Mouse (Mus musculus) myocyte (in vitro differentiated cells): ENCODE data around the gene Clspn. TPM values are rescaled to one million over a fixed set of nuclear protein-coding genes. Genes with fewer than 3 reads are reported as not detected.

Source experiments
- H3K27me3 ChIP-seq: one replicate; pipeline ENCODE4 v1.6.1; 2011; ENCODE audit not compliant: control insufficient read depth, insufficient read depth, insufficient read length
- H3K36me3 ChIP-seq: one replicate; pipeline ENCODE4 v1.6.1; 2011; ENCODE audit not compliant: control insufficient read depth, insufficient read depth
- H3K4me2 ChIP-seq: one replicate; pipeline ENCODE4 v1.6.1; 2011; ENCODE audit warnings: low read depth, control low read depth
- H3K4me3 ChIP-seq: one replicate; pipeline ENCODE4 v1.5.1; 2011; ENCODE audit warnings: mild to moderate bottlenecking, control low read depth, moderate library complexity
- H3K79me2 ChIP-seq: one replicate; pipeline ENCODE4 v1.6.1; 2011; ENCODE audit not compliant: control insufficient read depth, insufficient read depth
- H3ac ChIP-seq: one replicate; pipeline ENCODE4 v1.6.1; 2011; ENCODE audit not compliant: control insufficient read depth, insufficient read length
- CEBPB ChIP-seq: IDR thresholded peaks from 2 replicates; pipeline ENCODE4 v1.6.1; 2011; ENCODE audit warnings: mild to moderate bottlenecking, moderate library complexity; ENCODE audit not compliant: poor library complexity, insufficient read depth, severe bottlenecking
- E2F4 ChIP-seq: IDR thresholded peaks from one replicate; pipeline ENCODE4 v1.6.1; 2011; ENCODE audit warnings: mild to moderate bottlenecking, control low read depth, moderate library complexity; ENCODE audit not compliant: insufficient read depth
- MAX ChIP-seq: IDR thresholded peaks from one replicate; pipeline ENCODE4 v1.6.1; 2011; ENCODE audit warnings: low read depth, mild to moderate bottlenecking, control low read depth
- MYOD1 ChIP-seq, 3 experiments: IDR thresholded peaks; one replicate each; pipeline ENCODE4 v1.6.1; 2011; ENCODE audit warnings: control low read depth in 2 of 3, low read depth in 2 of 3, mild to moderate bottlenecking in 2 of 3, moderate library complexity in 1 of 3; ENCODE audit not compliant: insufficient read length in 2 of 3, control insufficient read depth in 1 of 3
- MYOG ChIP-seq, 3 experiments: IDR thresholded peaks; one replicate each; pipeline ENCODE4 v1.6.1; 2011; ENCODE audit warnings: control low read depth in 2 of 3, low read depth in 2 of 3, mild to moderate bottlenecking in 2 of 3; ENCODE audit not compliant: insufficient read length in 2 of 3, control insufficient read depth in 1 of 3, insufficient read depth in 1 of 3
- POLR2A ChIP-seq: IDR thresholded peaks from one replicate; pipeline ENCODE4 v1.6.1; 2011; ENCODE audit warnings: low read depth, mild to moderate bottlenecking, control low read depth, moderate library complexity; ENCODE audit not compliant: insufficient read length
- POLR2AphosphoS2 ChIP-seq: IDR thresholded peaks from one replicate; pipeline ENCODE4 v1.6.1; 2011; ENCODE audit warnings: low read depth, control low read depth; ENCODE audit not compliant: insufficient read length
- REST ChIP-seq: IDR thresholded peaks from one replicate; pipeline ENCODE4 v1.6.1; 2011; ENCODE audit warnings: mild to moderate bottlenecking, control low read depth, moderate library complexity; ENCODE audit not compliant: insufficient read depth, insufficient read length
- SRF ChIP-seq: IDR thresholded peaks from one replicate; pipeline ENCODE4 v1.6.1; 2011; ENCODE audit warnings: low read depth; ENCODE audit not compliant: control insufficient read depth, insufficient read length
- TCF12 ChIP-seq: IDR thresholded peaks from one replicate; pipeline ENCODE4 v1.6.1; 2011; ENCODE audit warnings: mild to moderate bottlenecking, control low read depth; ENCODE audit not compliant: poor library complexity, insufficient read depth, severe bottlenecking
- TCF3 ChIP-seq: IDR thresholded peaks from one replicate; pipeline ENCODE4 v1.6.1; 2011; ENCODE audit warnings: low read depth, control low read depth; ENCODE audit not compliant: insufficient read length
- USF1 ChIP-seq: IDR thresholded peaks from one replicate; pipeline ENCODE4 v1.6.1; 2011; ENCODE audit warnings: low read depth, mild to moderate bottlenecking, control low read depth, moderate library complexity
- polyA plus RNA-seq: library from polyadenylated mRNA; unstranded; fragments of >200 nt; fragmentation: generic; extraction: Trizol; gene quantifications from one replicate; pipeline ENCODE4 v1.2.1, GENCODE M21; 2012; ENCODE audit warnings: missing spikeins

Clspn gene
- polyA plus RNA-seq, 1 experiment = 1.7 TPM

DNA sequence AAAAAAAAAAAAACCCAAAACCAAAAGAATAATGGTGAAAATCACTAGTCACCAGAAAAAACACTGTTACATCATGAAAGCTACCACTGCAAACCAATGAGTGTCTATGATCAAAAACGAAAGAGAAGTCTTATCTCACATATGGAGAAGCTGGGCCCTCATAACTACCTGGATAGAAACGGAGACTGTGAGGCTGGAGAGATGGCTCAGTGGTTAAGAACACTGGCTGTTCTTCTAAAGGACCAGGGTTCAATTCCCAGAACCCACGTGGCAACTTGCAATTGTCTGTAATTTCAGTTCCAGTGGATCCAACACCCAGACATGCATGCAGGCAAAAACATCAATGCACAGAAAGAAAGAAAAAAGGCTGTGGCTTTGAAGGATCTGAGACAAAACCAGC is 75.9 kb downstream of the Clspn start:
- H3K79me2 ChIP-seq = no peaks in the 10 kb centered on the region
- no peaks in the 10 kb centered on the region for H3K36me3 ChIP-seq
- no peak overlapping the region for H3ac ChIP-seq
- no peak overlapping the region for H3K4me2 ChIP-seq
- H3K4me3 ChIP-seq = no peak overlapping the region
- H3K27me3 ChIP-seq = peaks cover 48% of the 10 kb centered on the region
- TF ChIP-seq TCF12 (no peak), MAX (no peak), REST (no peak), POLR2AphosphoS2 (no peak), TCF3 (no peak), CEBPB (no peak), E2F4 (no peak), MYOG (IDR thresholded peaks at IDR 0.05; ENCODE audit: control insufficient read depth in 1 of 3, insufficient read depth in 1 of 3, insufficient read length in 2 of 3, low read depth in 2 of 3) (no peak), POLR2A (no peak), USF1 (no peak), MYOD1 (IDR thresholded peaks at IDR 0.05; ENCODE audit: control insufficient read depth in 1 of 3, insufficient read length in 2 of 3, low read depth in 2 of 3) (no peak), SRF (no peak)

- Histone ChIP-seq H3K79me2 (no peaks in the 10 kb centered on the region), H3K4me2 (no peak overlapping the region), H3K27me3 (peaks cover 43% of the 10 kb centered on the region), H3K4me3 (no peak overlapping the region), H3K36me3 (no peaks in the 10 kb centered on the region), H3ac (no peak overlapping the region)
- TF ChIP-seq SRF = no peak
- no peak for TF ChIP-seq POLR2A
- TF ChIP-seq TCF3 = no peak
- TF ChIP-seq POLR2AphosphoS2 = no peak
Observed at GRCm38 (mm10) chr4:126636330-126636729, 79.6 kb downstream of the Clspn start.

- TF ChIP-seq MYOD1 (IDR thresholded peaks at IDR 0.05; ENCODE audit: control insufficient read depth in 1 of 3, insufficient read length in 2 of 3, low read depth in 2 of 3) (no peak), SRF (no peak), TCF3 (no peak), USF1 (no peak), REST (no peak), TCF12 (no peak), POLR2A (no peak), CEBPB (no peak), E2F4 (no peak), POLR2AphosphoS2 (no peak), MAX (no peak), MYOG (IDR thresholded peaks at IDR 0.05; ENCODE audit: control insufficient read depth in 1 of 3, insufficient read depth in 1 of 3, insufficient read length in 2 of 3, low read depth in 2 of 3) (no peak)
- no peak overlapping the region for H3ac ChIP-seq
- peaks cover 52% of the 10 kb centered on the region for H3K27me3 ChIP-seq
- no peak overlapping the region for H3K4me2 ChIP-seq
- H3K79me2 ChIP-seq = no peaks in the 10 kb centered on the region
- no peaks in the 10 kb centered on the region for H3K36me3 ChIP-seq
- H3K4me3 ChIP-seq = no peak overlapping the region
Observed at GRCm38 (mm10) chr4:126637446-126637845, 80.7 kb downstream of the Clspn start.

DNA sequence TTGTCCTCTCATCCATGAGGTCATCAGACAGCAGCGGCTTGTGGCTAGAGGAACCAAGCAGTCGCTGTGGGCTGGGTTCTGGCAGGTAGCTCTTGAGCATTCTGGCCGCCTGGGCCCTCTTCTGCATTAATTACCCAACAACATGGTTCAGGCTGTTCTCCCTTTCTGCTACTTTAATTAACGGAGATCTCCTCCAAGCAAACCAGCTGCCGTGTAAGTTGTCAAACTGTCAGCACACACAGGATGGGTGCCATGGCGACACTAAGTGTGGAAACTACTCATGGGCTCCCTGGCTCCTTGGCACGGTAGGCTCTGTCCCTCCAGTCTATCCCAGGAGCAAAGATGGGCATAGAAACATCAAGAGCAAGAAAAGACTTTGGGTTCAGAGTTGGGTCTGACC is 82.6 kb downstream of the Clspn start:
- TF ChIP-seq POLR2A = no peak
- no peak for TF ChIP-seq SRF
- TF ChIP-seq E2F4 = no peak
- no peak for TF ChIP-seq MYOG (IDR thresholded peaks at IDR 0.05; ENCODE audit: control insufficient read depth in 1 of 3, insufficient read depth in 1 of 3, insufficient read length in 2 of 3, low read depth in 2 of 3)
- no peak for TF ChIP-seq MYOD1 (IDR thresholded peaks at IDR 0.05; ENCODE audit: control insufficient read depth in 1 of 3, insufficient read length in 2 of 3, low read depth in 2 of 3)
- no peak for TF ChIP-seq USF1
- no peak for TF ChIP-seq TCF12
- no peak for TF ChIP-seq TCF3
- no peak for TF ChIP-seq REST
- no peak for TF ChIP-seq CEBPB
- no peak for TF ChIP-seq MAX
- no peak for TF ChIP-seq POLR2AphosphoS2

DNA sequence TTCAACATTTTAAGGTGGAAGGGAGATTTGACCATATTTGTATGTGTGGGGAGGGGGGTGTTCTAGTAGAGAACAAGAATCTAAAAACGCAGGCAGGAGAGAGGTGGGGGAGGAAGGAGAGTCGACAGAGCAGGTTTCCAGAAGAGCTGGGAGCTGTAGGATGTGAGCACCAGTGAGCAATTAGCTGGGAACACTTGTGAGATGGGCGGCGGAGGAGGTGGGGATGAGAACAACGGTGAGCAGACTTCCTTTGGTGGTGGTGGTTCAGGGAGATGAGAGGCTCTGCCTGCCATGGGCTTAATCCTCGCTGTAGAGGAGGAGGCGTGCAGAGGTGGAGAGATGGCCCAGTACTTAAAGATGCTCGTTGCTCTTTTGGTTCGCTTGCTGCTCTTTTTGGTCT is 85.2 kb downstream of the Clspn start:
- TF ChIP-seq MYOD1 (IDR thresholded peaks at IDR 0.05; ENCODE audit: control insufficient read depth in 1 of 3, insufficient read length in 2 of 3, low read depth in 2 of 3) (no peak), POLR2A (no peak), REST (no peak), POLR2AphosphoS2 (no peak), TCF12 (no peak), MYOG (IDR thresholded peaks at IDR 0.05; ENCODE audit: control insufficient read depth in 1 of 3, insufficient read depth in 1 of 3, insufficient read length in 2 of 3, low read depth in 2 of 3) (no peak), TCF3 (no peak)
- Histone ChIP-seq H3K4me3 (no peak overlapping the region), H3ac (no peak overlapping the region), H3K4me2 (no peak overlapping the region), H3K36me3 (no peaks in the 10 kb centered on the region), H3K79me2 (no peaks in the 10 kb centered on the region), H3K27me3 (peaks cover 50% of the 10 kb centered on the region)

More for the DNA sequence above, 82.6 kb downstream of the Clspn start:
- Histone ChIP-seq H3ac (no peak overlapping the region), H3K36me3 (no peaks in the 10 kb centered on the region), H3K27me3 (peaks cover 54% of the 10 kb centered on the region), H3K79me2 (no peaks in the 10 kb centered on the region), H3K4me2 (no peak overlapping the region), H3K4me3 (no peak overlapping the region)

Other genes with a start within 250 kb of the Clspn start
- gene Adprhl2, start 235.2 kb upstream of the Clspn start, polyA plus RNA-seq = 31.5 TPM
- 0.49 TPM for gene Tekt2, start 231.2 kb upstream of the Clspn start, polyA plus RNA-seq
- 4.5 TPM for gene Ago3, start 127.4 kb upstream of the Clspn start, polyA plus RNA-seq
- gene Ago1, start 88.4 kb upstream of the Clspn start, polyA plus RNA-seq = 8.4 TPM
- gene Ago4, start 23.5 kb upstream of the Clspn start, polyA plus RNA-seq = 0.02 TPM
- 1.8 TPM for gene 5730409E04Rik, start 52.9 kb downstream of the Clspn start, polyA plus RNA-seq
- gene Psmb2, start 120.7 kb downstream of the Clspn start, polyA plus RNA-seq = 236 TPM
- gene Tfap2e, start 179.3 kb downstream of the Clspn start, polyA plus RNA-seq = 0.02 TPM
- gene Ncdn, start 196.5 kb downstream of the Clspn start, polyA plus RNA-seq = 25.8 TPM
- 56.6 TPM for gene AU040320, start 196.6 kb downstream of the Clspn start, polyA plus RNA-seq